Mouse (Mus musculus): ENCODE measurements around the gene Smad3. TPM values are rescaled to one million over a fixed set of nuclear protein-coding genes. Genes with fewer than 3 reads are reported as not detected.

Smad3 gene
- polyA plus RNA-seq (2015; fragmentation: Nextera tagmentation; extraction: Ambion mirVana): 33.8 and 34.8 TPM in 2 replicates

GRCm38 (mm10) chr9:63757865-63758440, at the start of gene Smad3:
TSS of gene Smad3 (minus strand) at chr9:63757994.
- Histone ChIP-seq H3K27ac (peak within 1 kb of the TSS; percentile 98), H3K36me3 (no peaks in the 10 kb centered on the region), H3K4me3 (peak within 1 kb of the TSS; percentile 92), H3K27me3 (no peaks in the 10 kb centered on the region), H3K4me1 (peaks cover 51% of the 10 kb centered on the region), H3K9me3 (peaks cover 5% of the 10 kb centered on the region; the same call in 1 of the 2 replicates), H3K4me2 (replicated peaks) (peak within 1 kb of the TSS; percentile 95), H3K9ac (peak within 1 kb of the TSS; percentile 99)
- under 1% methylated on average over 57 of the region's 59 CpGs for WGBS
- peak; percentile 94 for ATAC-seq (ENCODE audit: low FRiP score, low read depth)

- peaks cover 32% of the 10 kb centered on the region for H3K4me1 ChIP-seq
- H3K9me3 ChIP-seq: no peaks in the 10 kb centered on the region
- H3K9ac ChIP-seq: no peak overlapping the region
- H3K36me3 ChIP-seq: no peaks in the 10 kb centered on the region
- H3K27me3 ChIP-seq: no peaks in the 10 kb centered on the region
- H3K4me2 ChIP-seq (replicated peaks): no peak overlapping the region
- 34% methylated on average over 3 of the region's 3 CpGs for WGBS
- ATAC-seq (ENCODE audit: low FRiP score, low read depth): peak; percentile 77; the same call in 1 of the 2 replicates
- no peak overlapping the region for H3K4me3 ChIP-seq
- peak overlapping the region; percentile 23 for H3K27ac ChIP-seq
Observed at GRCm38 (mm10) chr9:63804847-63805246, 47.1 kb upstream of the Smad3 start.

GRCm38 (mm10) chr9:63803181-63803591, 45.4 kb upstream of the Smad3 start:
- 5% methylated on average over 8 of the region's 8 CpGs for WGBS
- ATAC-seq (ENCODE audit: low FRiP score, low read depth): peak; percentile 34; the same call in 1 of the 2 replicates
- no peak overlapping the region for H3K9ac ChIP-seq
- H3K36me3 ChIP-seq: no peaks in the 10 kb centered on the region
- H3K27ac ChIP-seq: peak overlapping the region; percentile 39; the same call in 1 of the 2 replicates
- peaks cover 32% of the 10 kb centered on the region for H3K4me1 ChIP-seq
- peak overlapping the region; percentile 40 for H3K4me2 ChIP-seq (replicated peaks)
- no peaks in the 10 kb centered on the region for H3K27me3 ChIP-seq
- H3K4me3 ChIP-seq: no peak overlapping the region
- H3K9me3 ChIP-seq: no peaks in the 10 kb centered on the region

GRCm38 (mm10) chr9:63802504-63802903, 44.7 kb upstream of the Smad3 start:
- H3K27ac ChIP-seq: peak overlapping the region; percentile 28; the same call in 1 of the 2 replicates

DNA sequence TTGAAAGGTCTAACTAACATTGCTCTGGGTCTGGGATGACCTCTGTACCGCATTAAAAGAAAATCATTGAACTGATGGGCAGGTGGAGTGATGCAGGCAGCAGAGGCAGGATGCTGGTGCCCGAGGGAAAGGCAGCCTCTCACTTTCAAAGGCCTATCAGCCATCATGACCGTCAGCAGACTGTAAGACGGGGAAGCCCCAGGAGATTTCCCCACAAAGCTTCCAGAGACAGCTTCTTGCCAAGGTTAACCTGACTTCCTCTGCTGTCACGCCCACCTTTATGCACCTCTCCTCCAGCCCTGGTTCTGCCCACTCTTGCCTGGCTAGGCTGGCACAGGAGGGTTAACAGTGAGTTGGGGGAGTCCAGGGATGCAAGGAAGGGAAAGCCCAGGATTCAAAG, 44.3 kb upstream of the Smad3 start:
- no peak overlapping the region for H3K4me3 ChIP-seq
- H3K27ac ChIP-seq: peak overlapping the region; percentile 28; the same call in 1 of the 2 replicates
- H3K27me3 ChIP-seq: no peaks in the 10 kb centered on the region
- no peak overlapping the region for H3K4me2 ChIP-seq (replicated peaks)
- no peaks in the 10 kb centered on the region for H3K36me3 ChIP-seq
- no peaks in the 10 kb centered on the region for H3K9me3 ChIP-seq
- H3K9ac ChIP-seq: no peak overlapping the region
- peaks cover 32% of the 10 kb centered on the region for H3K4me1 ChIP-seq
- 68% methylated on average over 5 of the region's 5 CpGs for WGBS
- no peak for ATAC-seq (ENCODE audit: low FRiP score, low read depth)

More at GRCm38 (mm10) chr9:63802504-63802903, 44.7 kb upstream of the Smad3 start:
- Histone ChIP-seq H3K27me3 (no peaks in the 10 kb centered on the region), H3K36me3 (no peaks in the 10 kb centered on the region), H3K9me3 (no peaks in the 10 kb centered on the region), H3K4me1 (peaks cover 32% of the 10 kb centered on the region), H3K9ac (no peak overlapping the region), H3K4me2 (replicated peaks) (no peak overlapping the region), H3K4me3 (no peak overlapping the region)
- WGBS: 70% methylated on average over 7 of the region's 7 CpGs
- ATAC-seq (ENCODE audit: low FRiP score, low read depth): no peak; the same call in 1 of the 2 replicates

DNA sequence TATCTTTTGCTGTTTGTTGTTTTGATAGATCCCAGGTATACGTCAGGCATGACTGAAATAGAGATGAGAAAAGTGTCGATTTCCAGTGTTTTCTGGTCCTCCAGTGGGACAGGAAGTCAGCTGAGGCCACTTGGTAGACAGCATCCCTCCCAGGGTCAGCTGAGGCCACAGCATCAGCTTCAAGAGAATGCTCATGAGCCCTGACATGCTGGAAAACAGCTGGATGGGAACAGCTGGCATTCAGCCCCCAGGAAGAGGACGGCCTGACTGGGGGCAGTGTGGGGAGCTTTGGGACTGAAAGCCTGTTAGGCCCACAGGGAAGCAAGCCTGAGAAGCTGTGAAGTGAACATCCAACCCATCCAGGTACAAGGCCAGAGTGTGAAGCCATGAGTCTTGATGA, 38.6 kb upstream of the Smad3 start:
- Histone ChIP-seq H3K9me3 (no peaks in the 10 kb centered on the region), H3K4me1 (peaks cover 21% of the 10 kb centered on the region), H3K36me3 (no peaks in the 10 kb centered on the region), H3K27ac (no peak overlapping the region), H3K4me2 (replicated peaks) (no peak overlapping the region), H3K9ac (no peak overlapping the region), H3K27me3 (no peaks in the 10 kb centered on the region), H3K4me3 (no peak overlapping the region)
- 68% methylated on average over 3 of the region's 3 CpGs for WGBS
- no peak for ATAC-seq (ENCODE audit: low FRiP score, low read depth)

- Histone ChIP-seq H3K36me3 (no peaks in the 10 kb centered on the region), H3K27ac (no peak overlapping the region), H3K4me1 (peaks cover 37% of the 10 kb centered on the region), H3K27me3 (no peaks in the 10 kb centered on the region), H3K4me3 (no peak overlapping the region), H3K4me2 (replicated peaks) (no peak overlapping the region), H3K9ac (no peak overlapping the region), H3K9me3 (no peaks in the 10 kb centered on the region)
- no peak for ATAC-seq (ENCODE audit: low FRiP score, low read depth)
- WGBS: 71% methylated on average over 10 of the region's 10 CpGs
Observed at GRCm38 (mm10) chr9:63793731-63794495, 36.1 kb upstream of the Smad3 start.

- no peaks in the 10 kb centered on the region for H3K27me3 ChIP-seq
- 65% methylated on average over 1 of the region's 1 CpGs for WGBS
- ATAC-seq (ENCODE audit: low FRiP score, low read depth): no peak
- no peak overlapping the region for H3K4me2 ChIP-seq (replicated peaks)
- no peak overlapping the region for H3K9ac ChIP-seq
- no peaks in the 10 kb centered on the region for H3K9me3 ChIP-seq
- no peak overlapping the region for H3K27ac ChIP-seq
- no peak overlapping the region for H3K4me3 ChIP-seq
- peaks cover 58% of the 10 kb centered on the region for H3K4me1 ChIP-seq
- no peaks in the 10 kb centered on the region for H3K36me3 ChIP-seq
Observed at GRCm38 (mm10) chr9:63791716-63792115, 33.9 kb upstream of the Smad3 start.

DNA sequence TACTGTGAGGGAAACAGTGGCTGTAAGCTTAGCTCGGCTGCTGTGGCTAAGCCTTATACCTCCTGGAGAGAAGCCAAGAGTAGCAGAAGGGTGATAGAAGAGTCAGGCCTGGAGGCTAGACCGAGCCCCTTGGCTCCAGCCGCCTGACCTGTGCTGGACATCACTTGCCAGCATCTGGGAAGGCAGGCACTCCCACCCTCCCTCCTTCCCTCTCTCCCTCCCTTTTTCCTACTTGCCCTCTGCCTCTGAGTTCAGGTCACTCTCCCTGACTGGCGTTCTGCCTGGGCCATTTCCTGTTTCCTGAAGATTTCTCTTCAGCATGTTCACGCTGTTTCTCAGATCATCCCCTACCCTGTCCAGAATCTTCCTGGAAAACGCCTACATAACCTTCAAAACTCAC, 33.5 kb upstream of the Smad3 start:
- Histone ChIP-seq H3K27me3 (no peaks in the 10 kb centered on the region), H3K27ac (no peak overlapping the region), H3K4me1 (peaks cover 63% of the 10 kb centered on the region), H3K9ac (no peak overlapping the region), H3K36me3 (no peaks in the 10 kb centered on the region), H3K4me3 (no peak overlapping the region), H3K9me3 (no peaks in the 10 kb centered on the region), H3K4me2 (replicated peaks) (no peak overlapping the region)
- WGBS: 12% methylated on average over 6 of the region's 6 CpGs
- no peak for ATAC-seq (ENCODE audit: low FRiP score, low read depth)

GRCm38 (mm10) chr9:63790222-63790621, 32.4 kb upstream of the Smad3 start:
- 90% methylated on average over 4 of the region's 4 CpGs for WGBS
- H3K4me1 ChIP-seq: peaks cover 70% of the 10 kb centered on the region
- no peak overlapping the region for H3K4me2 ChIP-seq (replicated peaks)
- no peak for ATAC-seq (ENCODE audit: low FRiP score, low read depth)
- no peaks in the 10 kb centered on the region for H3K27me3 ChIP-seq
- H3K9me3 ChIP-seq: no peaks in the 10 kb centered on the region
- H3K9ac ChIP-seq: no peak overlapping the region
- H3K27ac ChIP-seq: no peak overlapping the region
- no peaks in the 10 kb centered on the region for H3K36me3 ChIP-seq
- H3K4me3 ChIP-seq: no peak overlapping the region

DNA sequence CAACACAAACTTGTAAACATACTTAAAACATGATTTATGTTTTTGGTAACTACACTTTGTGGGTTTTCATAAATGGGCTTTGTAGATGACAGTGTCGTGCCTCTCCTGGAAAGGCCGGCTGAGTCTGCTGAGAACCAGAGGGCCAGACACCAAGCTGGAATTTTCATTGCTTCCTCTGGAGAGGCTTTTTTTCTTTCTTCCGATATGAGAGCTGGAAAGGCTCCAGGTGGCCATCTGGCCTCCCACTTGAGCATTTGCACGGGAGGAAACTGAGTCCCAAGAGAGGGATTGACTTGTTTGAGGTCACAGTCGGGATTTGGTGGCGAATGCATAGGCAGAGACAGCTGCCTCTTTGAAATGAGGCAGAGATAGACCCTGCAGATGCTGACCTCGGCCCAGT, 31.6 kb upstream of the Smad3 start:
- Histone ChIP-seq H3K27me3 (no peaks in the 10 kb centered on the region), H3K4me2 (replicated peaks) (no peak overlapping the region; the same call in 1 of the 2 replicates), H3K9me3 (no peaks in the 10 kb centered on the region), H3K4me3 (no peak overlapping the region), H3K4me1 (peaks cover 66% of the 10 kb centered on the region), H3K27ac (no peak overlapping the region), H3K9ac (no peak overlapping the region), H3K36me3 (no peaks in the 10 kb centered on the region)
- 19% methylated on average over 7 of the region's 7 CpGs for WGBS
- ATAC-seq (ENCODE audit: low FRiP score, low read depth): no peak

DNA sequence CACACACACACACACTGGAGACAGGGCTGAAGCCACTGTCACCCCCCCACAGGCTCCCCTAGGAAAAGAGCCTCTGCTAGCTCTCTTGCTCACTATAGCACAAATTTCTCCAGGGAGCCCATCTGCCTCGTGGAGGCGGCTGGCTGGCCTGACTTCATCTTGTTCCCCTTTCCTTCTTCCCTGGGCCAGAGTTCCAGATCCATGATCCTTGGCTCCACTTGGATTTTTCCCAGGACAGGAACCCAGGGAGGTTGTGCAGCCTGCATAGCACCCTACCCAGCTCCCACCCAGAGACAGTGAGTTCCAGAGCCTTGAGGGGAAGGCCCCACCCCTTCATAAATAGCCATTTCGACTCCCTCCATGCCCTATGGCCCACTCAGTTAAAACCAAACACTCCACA, 29.8 kb upstream of the Smad3 start:
- no peak for ATAC-seq (ENCODE audit: low FRiP score, low read depth)
- no peaks in the 10 kb centered on the region for H3K36me3 ChIP-seq
- no peak overlapping the region for H3K4me2 ChIP-seq (replicated peaks)
- H3K27ac ChIP-seq: no peak overlapping the region; the same call in 1 of the 2 replicates
- WGBS: 14% methylated on average over 3 of the region's 3 CpGs
- H3K4me1 ChIP-seq: peaks cover 66% of the 10 kb centered on the region
- H3K9ac ChIP-seq: no peak overlapping the region
- no peaks in the 10 kb centered on the region for H3K9me3 ChIP-seq
- H3K4me3 ChIP-seq: no peak overlapping the region
- H3K27me3 ChIP-seq: no peaks in the 10 kb centered on the region
